Comparison of ENCODE assay signal across 15 mouse cellular contexts in the genomic region with DNA sequence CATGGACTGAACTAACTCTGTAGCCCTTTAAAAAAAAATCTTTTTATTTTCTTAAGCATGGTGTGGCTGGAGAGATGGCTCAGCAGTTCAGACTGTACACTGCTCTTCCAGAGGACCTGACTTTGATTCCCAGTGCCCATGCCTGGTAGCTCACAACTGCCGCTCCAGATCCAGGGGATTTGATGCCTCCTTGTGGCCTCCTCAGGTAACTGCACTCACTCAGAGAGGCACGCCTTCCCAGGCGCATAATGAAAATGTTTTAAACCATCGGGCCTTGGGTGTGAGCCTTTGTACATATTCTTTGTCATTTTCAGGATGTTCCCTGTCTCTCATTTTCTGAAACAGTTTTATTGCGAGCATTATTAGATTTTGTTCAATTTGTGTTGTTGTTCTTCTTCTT.
DNase-seq lines count a peak whose midpoint lies in the region; ATAC-seq and TF ChIP-seq lines count a peak whose summit lies in the region.
"Had no signal": no experiment of that assay in that cellular context is flagged by ENCODE, and none has a peak within 500 bp of the region (broad histone marks: within the 10 kb centered on the region; RNA-seq: fewer than 3 reads in every experiment).

No protein-coding gene starts in this region.

- ATAC-seq in lung, postnatal 0 days = no peak
- no peak for ATAC-seq in G1E (ENCODE audit: extremely low read depth, insufficient number of reproducible peaks, low FRiP score, poor library complexity, severe bottlenecking)
- no peak for ATAC-seq in stomach, postnatal 0 days (ENCODE audit: low FRiP score, low TSS enrichment)
- no peak for ATAC-seq in midbrain, embryonic 16.5 days
- ATAC-seq: midbrain, embryonic 13.5 days had no signal

- H3K36me3 ChIP-seq in kidney, adult 2 months (ENCODE audit: control insufficient read depth, insufficient read depth, low read length) = no peaks in the 10 kb centered on the region
- no peaks in the 10 kb centered on the region for H3K36me3 ChIP-seq in lung, postnatal 0 days (ENCODE audit: insufficient read depth, low read length)
- H3K36me3 ChIP-seq in G1E (replicated peaks) = no peaks in the 10 kb centered on the region
- H3K36me3 ChIP-seq in stomach, postnatal 0 days (ENCODE audit: control insufficient read depth, insufficient read depth, low read length) = no peaks in the 10 kb centered on the region
- no peaks in the 10 kb centered on the region for H3K36me3 ChIP-seq in midbrain, embryonic 16.5 days (ENCODE audit: control insufficient read depth, insufficient read depth, low read length)
- H3K36me3 ChIP-seq: forebrain, embryonic 10.5 days; liver, embryonic 13.5 days; midbrain, embryonic 13.5 days had no signal

- TF ChIP-seq CTCF in kidney, adult 2 months (conservative IDR thresholded peaks at IDR 0.05; ENCODE audit: insufficient read depth, insufficient read length, low read depth, low read length) = 0 out of 2 replicates have a peak, but pooled peaks have one; percentile 24
- TF ChIP-seq CTCF in lung, postnatal 0 days (IDR thresholded peaks at IDR 0.05) = peak; percentile 28
- TF ChIP-seq CTCF in G1E (IDR thresholded peaks at IDR 0.05; ENCODE audit: low read depth, low read length) = peak; percentile 14; the same call in 1 of the 2 replicates
- TF ChIP-seq CTCF in stomach, postnatal 0 days (IDR thresholded peaks at IDR 0.05; ENCODE audit: low read depth) = peak; percentile 34

- no peaks in the 10 kb centered on the region for H3K9me3 ChIP-seq in lung, postnatal 0 days (ENCODE audit: low read length)
- peaks cover 17% of the 10 kb centered on the region for H3K9me3 ChIP-seq in G1E (replicated peaks)
- H3K9me3 ChIP-seq in stomach, postnatal 0 days (ENCODE audit: control insufficient read depth, low read length) = no peaks in the 10 kb centered on the region
- H3K9me3 ChIP-seq in midbrain, embryonic 16.5 days (replicated peaks; ENCODE audit: control insufficient read depth, low read length, poor library complexity, severe bottlenecking) = no peaks in the 10 kb centered on the region
- H3K9me3 ChIP-seq: liver, embryonic 13.5 days had no signal

- H3K27ac ChIP-seq in kidney, adult 2 months (ENCODE audit: insufficient read depth, low read depth, low read length) = no peak overlapping the region
- no peak overlapping the region for H3K27ac ChIP-seq in lung, postnatal 0 days (ENCODE audit: low read length)
- H3K27ac ChIP-seq in stomach, postnatal 0 days (replicated peaks) = no peak overlapping the region
- H3K27ac ChIP-seq in midbrain, embryonic 16.5 days (ENCODE audit: low read length) = no peak overlapping the region
- H3K27ac ChIP-seq: hindbrain, embryonic 14.5 days; liver, embryonic 13.5 days; midbrain, embryonic 13.5 days had no signal

- no peak for DNase-seq in kidney, adult 2 months
- no peak for DNase-seq in kidney, adult 11 months
- DNase-seq in lung, postnatal 0 days (ENCODE audit: low spot score) = no peak
- no peak for DNase-seq in lung, postnatal 14 days
- DNase-seq in G1E (ENCODE audit: low spot score) = no peak
- DNase-seq in stomach, postnatal 0 days (ENCODE audit: low spot score) = no peak
- DNase-seq: adrenal gland, adult 2 months; cerebellum, adult 2 months; heart, postnatal 10 days; liver, embryonic 13.5 days; thymus, adult 2 months had no signal

- TF ChIP-seq EP300 in lung, postnatal 0 days (IDR thresholded peaks at IDR 0.05) = no peak
- no peak for TF ChIP-seq EP300 in stomach, postnatal 0 days (optimal IDR thresholded peaks at IDR 0.05)

- no peaks in the 10 kb centered on the region; the same call in 1 of the 2 replicates for H3K27me3 ChIP-seq in kidney, adult 2 months (replicated peaks; ENCODE audit: control insufficient read depth, insufficient read depth, low read length)
- H3K27me3 ChIP-seq in lung, postnatal 0 days (replicated peaks; ENCODE audit: insufficient read depth, low read length) = no peaks in the 10 kb centered on the region
- H3K27me3 ChIP-seq in G1E (ENCODE audit: insufficient read depth, low read length) = peaks cover 7% of the 10 kb centered on the region
- H3K27me3 ChIP-seq in stomach, postnatal 0 days (ENCODE audit: control insufficient read depth, insufficient read depth, low read length) = no peaks in the 10 kb centered on the region
- no peaks in the 10 kb centered on the region for H3K27me3 ChIP-seq in midbrain, embryonic 16.5 days (ENCODE audit: control insufficient read depth, insufficient read depth, low read depth, low read length)
- H3K27me3 ChIP-seq: midbrain, embryonic 13.5 days had no signal

- H3K9ac ChIP-seq in lung, postnatal 0 days (replicated peaks; ENCODE audit: low read depth) = no peak overlapping the region
- no peak overlapping the region for H3K9ac ChIP-seq in stomach, postnatal 0 days (ENCODE audit: low read length)
- no peak overlapping the region for H3K9ac ChIP-seq in midbrain, embryonic 16.5 days (ENCODE audit: low read depth, low read length)
- H3K9ac ChIP-seq: hindbrain, embryonic 14.5 days; liver, embryonic 13.5 days; midbrain, embryonic 13.5 days had no signal

- over 99% methylated on average over 5 of the region's 5 CpGs for WGBS in kidney, adult 2 months
- 98% methylated on average over 5 of the region's 5 CpGs for WGBS in lung, postnatal 0 days
- 98% methylated on average over 5 of the region's 5 CpGs for WGBS in stomach, postnatal 0 days
- WGBS in midbrain, embryonic 16.5 days = 98% methylated on average over 5 of the region's 5 CpGs

- TF ChIP-seq POLR2A in kidney, adult 2 months (IDR thresholded peaks at IDR 0.05; ENCODE audit: low read depth, low read length) = no peak

- no peak overlapping the region for H3K4me3 ChIP-seq in kidney, adult 2 months (ENCODE audit: insufficient read depth, low read depth, low read length)
- H3K4me3 ChIP-seq in lung, postnatal 0 days (ENCODE audit: low read depth, low read length) = no peak overlapping the region
- no peak overlapping the region for H3K4me3 ChIP-seq in G1E (ENCODE audit: low read depth, low read length)
- H3K4me3 ChIP-seq in stomach, postnatal 0 days (ENCODE audit: low read depth, low read length) = no peak overlapping the region
- H3K4me3 ChIP-seq in midbrain, embryonic 16.5 days (ENCODE audit: low read depth, low read length) = no peak overlapping the region
- H3K4me3 ChIP-seq: forebrain, embryonic 10.5 days; liver, embryonic 13.5 days; midbrain, embryonic 13.5 days had no signal

- no peaks in the 10 kb centered on the region for H3K4me1 ChIP-seq in kidney, adult 2 months (ENCODE audit: control insufficient read depth, insufficient read depth, low read length)
- H3K4me1 ChIP-seq in lung, postnatal 0 days (ENCODE audit: insufficient read depth, low read depth, low read length) = peaks cover 5% of the 10 kb centered on the region; the same call in 1 of the 2 replicates
- 0 out of 2 replicates have a peak, but pooled peaks cover 3% of the 10 kb centered on the region for H3K4me1 ChIP-seq in G1E (ENCODE audit: insufficient read depth, low read depth, low read length)
- no peaks in the 10 kb centered on the region for H3K4me1 ChIP-seq in stomach, postnatal 0 days (replicated peaks; ENCODE audit: control insufficient read depth, insufficient read depth)
- peaks cover 4% of the 10 kb centered on the region for H3K4me1 ChIP-seq in midbrain, embryonic 16.5 days (ENCODE audit: control insufficient read depth, insufficient read depth, low read length)
- H3K4me1 ChIP-seq: liver, embryonic 13.5 days had no signal

- no peak overlapping the region for H3K4me2 ChIP-seq in lung, postnatal 0 days (replicated peaks; ENCODE audit: low read depth, low read length)
- no peak overlapping the region for H3K4me2 ChIP-seq in stomach, postnatal 0 days (replicated peaks; ENCODE audit: low read depth)
- no peak overlapping the region for H3K4me2 ChIP-seq in midbrain, embryonic 16.5 days (ENCODE audit: low read length)
- H3K4me2 ChIP-seq: hindbrain, embryonic 14.5 days; liver, embryonic 13.5 days; midbrain, embryonic 13.5 days had no signal
